Mouse (Mus musculus) adrenal gland, postnatal 4 days (tissue): ENCODE data around the gene Degs1. TPM values are rescaled to one million over a fixed set of nuclear protein-coding genes. Genes with fewer than 3 reads are reported as not detected.

ENCODE experiments used
- DNase-seq, 2 experiments: peaks; one replicate each; pipeline ENCODE4 v3.0.0; 2021 to 2022; ENCODE audit warnings: low spot score in 2 of 2, mixed read lengths in 2 of 2
- total RNA-seq, 2 experiments: library from RNA; stranded (reverse); gene quantifications; 2 replicates each; pipeline ENCODE4 v1.2.3; 2021

The Degs1 gene
- total RNA-seq, 2 experiments from 2014 or later: 88.7 to 90.2 TPM

GRCm38 (mm10) chr1:182283231-182283630, 627 bp upstream of the Degs1 start:
- no peak for DNase-seq

- DNase-seq: no peak
Measured at GRCm38 (mm10) chr1:182281251-182281711, 1.3 kb downstream of the Degs1 start.

DNA sequence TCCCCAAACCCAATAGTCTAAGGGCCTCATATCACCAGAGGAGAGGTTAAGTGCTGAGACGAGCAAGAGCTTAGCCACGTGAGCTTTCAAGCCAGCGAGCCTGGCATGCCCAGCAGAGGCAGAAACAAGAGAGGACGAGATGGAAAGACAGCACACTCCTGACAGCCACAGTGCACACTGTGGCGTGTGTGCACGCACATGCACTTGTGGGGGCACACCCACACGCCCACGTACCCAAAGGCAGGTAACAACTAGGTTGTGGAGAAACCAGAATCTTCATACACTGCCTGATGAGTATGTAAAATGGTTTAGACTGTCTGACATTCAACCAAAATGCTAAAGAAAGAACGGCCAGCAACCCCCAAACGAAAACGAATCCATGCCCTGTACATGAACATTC, 2.0 kb downstream of the Degs1 start:
- no peak for DNase-seq

DNA sequence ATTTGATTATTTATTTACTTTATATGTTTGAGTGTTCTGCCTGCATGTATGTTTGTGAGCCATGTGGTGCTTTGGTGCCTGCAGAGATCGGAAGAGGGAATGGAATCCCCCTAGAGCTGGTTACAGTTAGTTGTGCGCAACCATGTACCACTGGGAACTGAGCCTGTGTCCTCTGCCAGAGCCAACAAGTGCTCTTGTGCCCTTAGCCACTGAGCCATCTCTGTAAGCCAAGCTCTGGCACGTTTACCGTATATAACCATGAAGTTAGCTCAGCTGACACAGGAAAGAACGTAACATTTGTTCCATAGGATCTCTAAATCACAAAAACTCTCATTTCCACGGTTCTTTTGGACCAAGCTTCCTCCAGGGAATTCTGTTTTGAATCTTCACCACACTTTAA, 2.6 kb downstream of the Degs1 start:
- DNase-seq: no peak

DNA sequence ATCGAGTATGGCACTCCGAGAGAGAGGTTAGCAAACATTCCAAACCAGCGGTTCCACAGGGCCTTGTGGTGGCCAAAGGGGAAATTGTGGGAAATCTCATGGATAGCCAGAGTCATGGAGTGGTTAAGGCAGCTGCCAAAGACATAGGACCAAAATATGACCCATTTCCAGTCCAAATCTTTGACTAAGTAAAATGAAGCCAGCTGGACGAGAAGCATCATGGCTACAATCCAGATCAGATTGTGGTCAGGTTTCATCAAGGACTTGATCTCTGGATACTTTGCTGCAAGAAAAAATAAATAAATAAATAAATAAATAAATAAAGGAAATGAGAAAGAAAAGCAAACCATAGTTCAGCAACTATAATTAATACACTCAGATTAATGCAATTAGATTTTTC, 3.2 kb downstream of the Degs1 start:
- DNase-seq: no peak

DNA sequence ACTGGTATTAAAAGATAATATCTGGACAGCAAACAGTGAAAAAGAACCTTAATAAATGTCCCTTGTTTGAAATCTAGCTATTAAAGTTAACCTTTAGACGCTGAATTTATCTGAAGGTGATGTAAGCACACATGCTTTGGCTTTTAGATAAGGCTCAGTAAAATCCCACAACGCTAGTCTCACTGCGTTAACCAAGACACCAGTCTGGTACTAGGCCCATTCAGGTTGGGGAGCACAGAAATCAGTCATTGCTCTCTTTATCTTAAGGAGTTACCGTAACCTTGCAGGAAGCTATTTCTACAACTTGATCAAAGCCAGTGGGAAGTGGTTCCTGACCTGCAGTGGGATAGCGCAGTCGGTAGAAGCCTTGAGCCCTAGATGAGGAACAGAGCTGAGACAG, 7.5 kb downstream of the Degs1 start:
- no peak for DNase-seq

GRCm38 (mm10) chr1:182271632-182272031, 11.0 kb downstream of the Degs1 start:
- DNase-seq: no peak

GRCm38 (mm10) chr1:182271130-182271529, 11.5 kb downstream of the Degs1 start:
- no peak for DNase-seq

- DNase-seq: no peak
Measured at GRCm38 (mm10) chr1:182268317-182268716, 14.3 kb downstream of the Degs1 start.

GRCm38 (mm10) chr1:182266028-182266525, 16.5 kb downstream of the Degs1 start:
- no peak for DNase-seq

GRCm38 (mm10) chr1:182256041-182256680, 26.4 kb downstream of the Degs1 start:
- no peak for DNase-seq

DNA sequence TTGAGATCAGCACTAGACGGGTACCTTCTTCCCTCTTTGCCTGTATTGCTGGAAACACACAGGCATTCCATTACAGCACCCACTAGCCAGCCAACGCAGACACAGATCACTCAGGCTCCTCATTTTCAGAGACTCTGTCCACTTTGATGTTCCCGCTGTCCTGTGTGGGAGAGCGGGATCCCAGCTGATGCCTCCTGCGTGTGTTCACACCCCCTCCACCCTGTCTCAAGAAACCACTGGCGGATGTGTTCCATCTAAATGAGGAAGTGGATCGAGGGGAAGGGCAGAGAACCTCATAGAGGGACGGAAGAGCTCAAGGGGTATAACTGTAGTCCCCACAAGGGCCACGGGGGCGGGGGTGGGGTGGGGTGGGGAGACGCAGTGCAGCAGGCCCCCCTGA, 27.6 kb downstream of the Degs1 start:
- no peak for DNase-seq

- DNase-seq: no peak
Measured at GRCm38 (mm10) chr1:182254618-182255017, 28.0 kb downstream of the Degs1 start.

- no peak for DNase-seq
Measured at GRCm38 (mm10) chr1:182253756-182254534, 28.7 kb downstream of the Degs1 start.

- DNase-seq: no peak
Measured at GRCm38 (mm10) chr1:182252534-182253171, 30.0 kb downstream of the Degs1 start.

GRCm38 (mm10) chr1:182250734-182251133, 31.9 kb downstream of the Degs1 start:
- DNase-seq: no peak

- no peak for DNase-seq
Measured at GRCm38 (mm10) chr1:182249298-182249697, 33.3 kb downstream of the Degs1 start.

DNA sequence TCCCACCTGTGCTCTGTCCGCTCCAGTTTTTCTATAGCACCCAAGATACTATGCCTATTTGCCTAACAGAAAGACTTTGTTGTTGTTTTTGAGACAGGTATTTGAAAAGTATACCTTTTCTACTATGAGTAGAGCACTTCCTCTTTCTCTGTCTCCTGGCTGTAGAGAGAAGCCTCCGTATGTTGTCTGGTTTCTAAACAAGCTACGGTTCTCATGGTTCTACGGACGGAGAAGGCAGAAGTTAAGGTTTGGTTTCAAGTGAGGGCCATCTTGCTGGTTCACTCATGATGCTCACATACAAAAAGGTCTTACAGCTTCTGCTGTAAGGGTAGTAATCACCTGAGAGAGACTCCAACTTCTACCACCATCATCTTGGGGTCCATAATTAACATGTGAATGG, 37.6 kb downstream of the Degs1 start:
- DNase-seq: no peak

DNA sequence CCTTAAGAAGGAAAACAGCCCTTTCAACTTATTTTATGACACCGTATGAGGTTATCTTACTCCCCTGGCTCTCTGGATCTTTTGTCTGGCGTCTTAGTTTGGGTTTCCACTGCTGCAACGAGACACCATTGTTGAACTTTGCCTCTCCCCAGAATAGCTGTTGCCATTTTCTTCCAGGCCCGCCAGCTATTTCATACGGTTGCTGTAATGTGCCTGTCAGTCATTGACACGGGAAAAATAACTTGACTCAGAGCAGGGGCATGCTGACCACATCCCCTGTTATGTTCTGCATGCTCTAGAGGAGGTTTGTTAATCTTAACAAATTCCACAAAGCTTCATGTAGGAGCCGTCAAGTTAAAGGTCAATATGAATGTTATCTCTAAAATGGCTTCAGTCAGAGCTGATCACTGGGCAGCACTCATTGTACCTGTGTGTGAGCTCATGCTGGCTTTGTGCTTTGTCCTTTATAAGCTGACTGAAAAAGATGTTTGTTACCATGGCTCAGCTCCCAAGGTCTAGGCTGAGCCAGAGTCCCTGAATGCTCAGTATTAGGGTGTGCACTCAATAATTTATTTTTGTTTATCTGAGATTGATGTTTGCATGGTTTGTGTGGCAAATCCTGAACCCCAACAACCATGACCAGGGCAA, 44.4 kb downstream of the Degs1 start:
- no peak for DNase-seq

DNA sequence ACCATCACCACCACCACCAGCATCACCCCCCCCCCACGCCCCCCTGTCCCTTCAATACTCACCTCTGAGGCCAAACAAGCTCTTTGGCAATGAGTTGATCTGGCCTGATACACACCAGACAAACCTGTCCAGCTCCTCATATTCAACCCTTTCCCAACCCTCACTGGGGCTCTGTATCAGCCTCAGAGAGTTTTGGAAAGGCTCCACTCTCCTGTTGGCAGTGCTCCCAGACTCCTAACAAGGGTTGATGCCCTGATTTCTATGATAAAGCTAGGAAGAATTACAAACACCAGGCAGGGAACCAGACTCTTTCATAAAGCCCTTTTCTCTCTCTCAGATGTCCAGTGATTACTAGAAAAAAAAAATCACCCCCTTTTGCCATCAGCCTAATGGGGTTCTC, 45.2 kb downstream of the Degs1 start:
- no peak for DNase-seq

DNA sequence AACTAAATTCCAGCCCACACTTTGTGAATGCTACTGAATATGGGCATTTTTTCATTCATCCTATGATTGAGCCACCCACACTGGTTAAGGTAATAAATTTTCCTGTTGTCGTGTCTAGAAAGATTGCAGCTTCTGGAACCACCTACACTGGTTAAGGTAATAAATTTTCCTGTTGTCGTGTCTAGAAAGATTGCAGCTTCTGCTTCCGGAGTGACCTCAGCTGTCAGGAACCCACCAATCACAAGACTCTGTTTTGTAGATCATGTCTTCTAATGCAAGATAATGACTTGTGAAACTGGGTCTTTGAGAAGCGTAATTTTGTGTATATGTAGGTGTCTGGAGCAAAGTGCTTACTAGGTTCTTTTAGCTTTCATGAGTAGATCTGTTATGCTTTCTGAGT, 47.4 kb downstream of the Degs1 start:
- no peak for DNase-seq

- DNase-seq: no peak
Measured at GRCm38 (mm10) chr1:182229381-182229780, 53.2 kb downstream of the Degs1 start.
